Mouse (Mus musculus): ENCODE data around the gene Rela.

DNA sequence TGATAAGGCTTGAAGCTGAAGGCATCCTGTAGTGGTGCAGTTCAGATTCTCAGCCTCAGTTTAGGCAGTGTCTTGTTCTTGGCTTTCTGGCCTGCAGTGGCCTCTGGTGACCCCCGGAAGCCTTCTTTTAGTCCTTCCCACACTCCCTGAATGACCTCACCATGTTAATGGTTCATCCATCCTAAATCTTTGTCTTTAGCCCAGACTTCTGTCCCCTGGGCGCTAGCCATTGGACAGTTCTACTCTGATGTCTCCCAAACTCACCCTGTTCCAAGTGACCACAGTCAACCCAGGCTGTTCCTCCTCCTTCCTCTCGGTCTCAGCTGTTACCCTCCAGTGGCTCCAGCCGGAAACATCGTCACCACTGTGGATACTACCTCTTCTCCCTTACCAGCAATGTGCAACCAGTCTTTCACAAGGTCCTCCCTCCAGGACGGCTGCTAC, 12.0 kb downstream of the Rela start:
- TF ChIP-seq CTCF (conservative IDR thresholded peaks at IDR 0.05; ENCODE audit: low read length) = no peak
- no peak for TF ChIP-seq NANOG (IDR thresholded peaks at IDR 0.05; ENCODE audit: borderline replicate concordance, low read length)

All from E14TG2a.4 (cell line).